Mouse (Mus musculus) lung, postnatal 0 days (tissue): ENCODE results near the gene Akirin1.

Experiments used
- CTCF ChIP-seq: IDR thresholded peaks from 2 replicates; pipeline ENCODE4 v1.5.1; 2016; ENCODE audit warnings: antibody characterized with exemption, mild to moderate bottlenecking
- EP300 ChIP-seq: IDR thresholded peaks from 2 replicates; pipeline ENCODE4 v1.6.1; 2016; ENCODE audit warnings: antibody characterized with exemption, mild to moderate bottlenecking, control low read depth

DNA sequence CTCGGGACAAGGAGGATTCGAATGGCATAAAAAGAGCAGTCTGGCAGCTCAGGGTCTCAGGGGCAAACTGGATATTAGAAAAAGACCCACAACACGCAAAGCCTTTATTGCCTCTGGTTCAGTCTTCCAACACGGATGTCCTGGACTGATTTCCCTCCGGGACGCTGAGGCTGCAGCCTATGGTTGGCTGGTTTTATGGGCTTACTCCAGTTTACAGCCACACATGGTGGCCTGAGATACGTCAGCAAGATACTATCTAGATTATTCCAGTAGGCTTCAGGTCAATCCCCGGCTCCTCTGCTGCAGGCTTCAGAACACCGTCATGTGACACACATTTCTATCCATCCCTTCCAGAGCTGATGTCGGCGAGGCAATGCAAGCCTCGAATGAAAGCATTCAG is 56.8 kb downstream of the Akirin1 start:
- no peak for TF ChIP-seq EP300
- TF ChIP-seq CTCF = no peak
